Mouse (Mus musculus) hindbrain, embryonic 16.5 days (tissue): ENCODE measurements around the gene Epn3. TPM values are rescaled to one million over a fixed set of nuclear protein-coding genes. Genes with fewer than 3 reads are reported as not detected.
A peak's percentile ranks its signal among the peaks of the same experiment; 100 is the strongest.

Source experiments
- ATAC-seq: fragments of 200-750 bp; cut with Nextera tagmentation; 2 replicates; pipeline ENCODE4 v1.8.0; 2017; ENCODE audit warnings: moderate TSS enrichment, moderate library complexity
- H3K27ac ChIP-seq: fragments of 300-500 bp; sonication (generic); 2 replicates; pipeline ENCODE4 v1.5.1; 2014; ENCODE audit warnings: low read depth, mild to moderate bottlenecking, control low read depth, low read length, moderate library complexity
- H3K27me3 ChIP-seq: fragments of 300-500 bp; sonication (generic); replicated peaks from 2 replicates; pipeline ENCODE4 v1.6.1; 2014; ENCODE audit warnings: low read length; ENCODE audit not compliant: control insufficient read depth, insufficient read depth
- H3K36me3 ChIP-seq: fragments of 300-500 bp; sonication (generic); 2 replicates; pipeline ENCODE4 v1.6.1; 2014; ENCODE audit warnings: mild to moderate bottlenecking, low read length, moderate library complexity, mixed read lengths; ENCODE audit not compliant: control insufficient read depth, insufficient read depth
- H3K4me1 ChIP-seq: fragments of 300-500 bp; sonication (generic); 2 replicates; pipeline ENCODE4 v1.6.1; 2014; ENCODE audit warnings: low read depth, low read length; ENCODE audit not compliant: control insufficient read depth, insufficient read depth
- H3K4me2 ChIP-seq: fragments of 300-500 bp; sonication (generic); 2 replicates; pipeline ENCODE4 v1.6.1; 2014; ENCODE audit warnings: mild to moderate bottlenecking, low read length, control low read depth, moderate library complexity
- H3K4me3 ChIP-seq: fragments of 300-500 bp; sonication (generic); 2 replicates; pipeline ENCODE4 v1.5.1; 2014; ENCODE audit warnings: mild to moderate bottlenecking, low read length, control low read depth, moderate library complexity
- H3K9ac ChIP-seq: fragments of 300-500 bp; sonication (generic); 2 replicates; pipeline ENCODE4 v1.6.1; 2014; ENCODE audit warnings: low read depth, mild to moderate bottlenecking, control low read depth, low read length, moderate library complexity
- H3K9me3 ChIP-seq: fragments of 300-500 bp; sonication (generic); 2 replicates; pipeline ENCODE4 v1.6.1; 2014; ENCODE audit warnings: mild to moderate bottlenecking, low read length, moderate library complexity; ENCODE audit not compliant: control insufficient read depth
- WGBS: fragments of 180-500 bp; shearing (Covaris S2); extraction: QIAGEN DNeasy Blood & Tissue Kit; methylation state at CpG from one replicate; pipeline ENCODE4 v1.1.7; 2014; 5-methylcytosine and 5-hydroxymethylcytosine counted together
- polyA plus RNA-seq: library from polyadenylated mRNA; unstranded; fragments of >200 nt; fragmentation: Nextera tagmentation; extraction: Ambion mirVana; gene quantifications from 2 replicates; pipeline ENCODE4 v1.2.1, GENCODE M21; 2015

The Epn3 gene
- 2.8 and 3.0 TPM in 2 replicates for polyA plus RNA-seq

GRCm38 (mm10) chr11:94499661-94500152 is at the start of gene Epn3:
Gene Epn3 (minus strand): TSS chr11:94499974.
- H3K27ac ChIP-seq = peak within 1 kb of the TSS; percentile 55
- H3K9me3 ChIP-seq = no peaks in the 10 kb centered on the region
- H3K4me2 ChIP-seq = peak within 1 kb of the TSS; percentile 60
- H3K4me3 ChIP-seq = peak within 1 kb of the TSS; percentile 36
- peak; percentile 40; the same call in 1 of the 2 replicates for ATAC-seq
- WGBS = 0% methylated on average over 21 of the region's 26 CpGs
- H3K4me1 ChIP-seq = peaks cover 18% of the 10 kb centered on the region
- no peaks in the 10 kb centered on the region for H3K36me3 ChIP-seq
- peaks cover 2% of the 10 kb centered on the region; the same call in 1 of the 2 replicates for H3K27me3 ChIP-seq
- H3K9ac ChIP-seq = peak within 1 kb of the TSS; percentile 58

- H3K4me1 ChIP-seq = peaks cover 9% of the 10 kb centered on the region
- peak within 1 kb of the TSS; percentile 85 for H3K9ac ChIP-seq
- no peaks in the 10 kb centered on the region for H3K27me3 ChIP-seq
- no peaks in the 10 kb centered on the region for H3K9me3 ChIP-seq
- H3K4me3 ChIP-seq = peak within 1 kb of the TSS; percentile 81
- H3K36me3 ChIP-seq = no peaks in the 10 kb centered on the region
- H3K27ac ChIP-seq = peak within 1 kb of the TSS; percentile 90
- ATAC-seq = peak; percentile 94
- peak within 1 kb of the TSS; percentile 63 for H3K4me2 ChIP-seq
- 4% methylated on average over 49 of the region's 49 CpGs for WGBS
These were observed 49.3 kb upstream of the Epn3 start, which contains the start of gene Rsad1 for GRCm38 (mm10) chr11:94548888-94549690. Gene Rsad1 (minus strand): TSS chr11:94549255.

DNA sequence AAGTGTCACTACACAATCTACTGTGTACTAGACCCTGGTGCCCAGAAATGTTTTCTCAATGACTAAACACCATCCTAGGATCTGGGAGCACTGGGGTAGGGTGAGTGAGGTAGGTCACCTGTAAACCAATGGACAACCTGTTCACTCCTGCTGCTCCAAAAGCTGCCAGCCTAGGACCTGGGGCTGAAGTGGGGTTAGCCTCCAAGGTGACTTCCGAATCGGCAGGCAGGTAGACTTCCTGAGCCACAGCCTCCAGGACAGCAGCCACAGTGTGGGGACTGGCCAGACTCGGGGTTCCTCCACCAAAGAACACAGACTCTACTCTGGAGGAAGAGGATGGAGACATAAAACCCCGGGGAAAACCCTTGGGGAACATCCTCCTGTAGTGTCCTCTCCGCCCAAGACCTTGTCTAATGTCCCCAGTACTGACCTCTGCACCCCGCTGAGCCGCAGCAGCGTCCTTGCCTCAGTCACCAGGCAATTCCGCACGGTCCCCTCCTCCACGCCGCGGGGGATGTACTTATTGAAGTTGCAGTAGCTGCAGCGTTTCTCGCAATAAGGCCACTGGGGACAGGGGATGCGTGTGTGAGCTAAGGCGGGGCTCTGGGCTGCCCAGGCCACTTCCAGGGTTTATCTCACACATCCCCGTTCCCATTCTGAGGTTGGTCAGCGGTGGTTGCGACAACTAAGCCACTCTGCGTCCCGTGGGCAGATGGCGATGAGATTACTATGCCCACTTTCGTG is 48.4 kb upstream of the Epn3 start:
- Histone ChIP-seq H3K4me2 (peak overlapping the region; percentile 63), H3K36me3 (no peaks in the 10 kb centered on the region), H3K9ac (peak overlapping the region; percentile 85), H3K9me3 (no peaks in the 10 kb centered on the region), H3K27me3 (no peaks in the 10 kb centered on the region), H3K4me1 (peaks cover 9% of the 10 kb centered on the region), H3K4me3 (peak overlapping the region; percentile 81), H3K27ac (peak overlapping the region; percentile 90)
- 11% methylated on average over 24 of the region's 24 CpGs for WGBS
- ATAC-seq = peak; percentile 57

DNA sequence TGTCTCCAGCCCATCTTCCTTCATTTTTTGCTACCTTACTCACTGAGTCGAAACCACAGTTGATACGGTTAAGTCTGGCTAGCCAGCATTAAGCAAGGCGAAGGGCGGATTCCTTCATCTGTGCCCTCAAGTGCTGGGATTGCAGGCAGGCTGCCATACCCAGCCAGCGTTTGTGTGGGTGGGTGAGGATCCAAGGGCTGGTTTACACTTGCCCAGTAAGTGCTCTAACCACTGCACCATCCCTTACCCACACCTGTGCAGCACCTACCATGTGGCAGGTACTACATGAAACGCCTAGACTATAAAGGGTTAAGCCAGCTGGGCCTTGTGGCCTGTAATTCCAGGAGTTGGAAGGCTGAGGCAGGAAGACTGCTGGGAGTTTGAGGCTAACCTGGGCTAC is 47.5 kb upstream of the Epn3 start:
- no peak for ATAC-seq
- Histone ChIP-seq H3K4me2 (no peak overlapping the region), H3K4me3 (no peak overlapping the region), H3K4me1 (peaks cover 9% of the 10 kb centered on the region), H3K9ac (no peak overlapping the region), H3K27me3 (no peaks in the 10 kb centered on the region), H3K9me3 (no peaks in the 10 kb centered on the region), H3K27ac (no peak overlapping the region), H3K36me3 (no peaks in the 10 kb centered on the region)
- 89% methylated on average over 6 of the region's 6 CpGs for WGBS

DNA sequence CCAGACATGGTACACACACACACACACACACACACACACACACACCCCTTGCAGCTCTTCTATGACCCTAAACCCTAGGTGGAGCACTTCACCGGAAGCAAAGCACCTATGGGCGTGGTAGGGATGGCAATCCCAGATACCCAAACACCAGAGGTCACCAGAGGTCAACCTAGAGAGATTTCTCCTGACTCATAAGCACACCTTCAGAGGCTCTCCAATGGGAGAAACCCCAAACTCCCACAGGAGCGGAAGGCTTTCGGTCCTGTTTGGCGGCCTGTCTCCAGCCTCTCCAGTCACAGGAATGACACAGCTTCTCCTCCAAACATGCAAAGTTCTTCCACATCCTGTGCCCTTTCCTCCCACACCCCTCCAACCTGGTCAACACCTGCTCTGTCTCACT is 46.6 kb upstream of the Epn3 start:
- Histone ChIP-seq H3K9ac (no peak overlapping the region), H3K27ac (no peak overlapping the region), H3K9me3 (no peaks in the 10 kb centered on the region), H3K4me2 (no peak overlapping the region), H3K27me3 (no peaks in the 10 kb centered on the region), H3K36me3 (no peaks in the 10 kb centered on the region), H3K4me3 (no peak overlapping the region), H3K4me1 (peaks cover 9% of the 10 kb centered on the region)
- 95% methylated on average over 5 of the region's 5 CpGs for WGBS
- no peak for ATAC-seq

GRCm38 (mm10) chr11:94544422-94544821 is 44.6 kb upstream of the Epn3 start:
- Histone ChIP-seq H3K4me2 (peak overlapping the region; percentile 39), H3K4me1 (peaks cover 7% of the 10 kb centered on the region), H3K4me3 (no peak overlapping the region), H3K9me3 (no peaks in the 10 kb centered on the region), H3K27ac (no peak overlapping the region), H3K36me3 (no peaks in the 10 kb centered on the region), H3K27me3 (no peaks in the 10 kb centered on the region), H3K9ac (no peak overlapping the region; the same call in 1 of the 2 replicates)
- 50% methylated on average over 18 of the region's 18 CpGs for WGBS
- ATAC-seq = no peak

- Histone ChIP-seq H3K9me3 (no peaks in the 10 kb centered on the region), H3K4me2 (peak overlapping the region; percentile 39; the same call in 1 of the 2 replicates), H3K36me3 (no peaks in the 10 kb centered on the region), H3K4me1 (peaks cover 5% of the 10 kb centered on the region), H3K27me3 (no peaks in the 10 kb centered on the region), H3K9ac (no peak overlapping the region), H3K4me3 (no peak overlapping the region), H3K27ac (no peak overlapping the region)
- no peak for ATAC-seq
- WGBS = 39% methylated on average over 9 of the region's 9 CpGs
These were observed 44.2 kb upstream of the Epn3 start for GRCm38 (mm10) chr11:94543932-94544331.

DNA sequence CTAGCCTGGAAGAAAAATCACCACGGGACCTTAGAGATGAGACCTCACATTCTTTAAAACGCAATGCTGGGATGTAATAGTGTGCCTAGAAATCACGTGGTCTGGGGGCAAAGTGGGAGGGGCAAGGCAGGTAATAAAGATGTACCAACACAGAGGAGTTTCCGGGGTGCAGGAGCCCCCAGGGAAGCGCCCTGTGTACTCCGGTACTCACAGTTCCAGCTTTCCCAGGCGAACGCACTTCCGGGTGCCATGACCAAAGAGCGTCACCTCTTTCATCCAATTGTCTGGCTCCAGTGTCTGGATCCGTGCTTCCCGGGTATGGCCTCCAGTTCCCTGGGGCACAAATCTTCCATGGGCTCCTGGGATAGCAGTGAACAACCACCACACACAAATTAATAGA is 43.6 kb upstream of the Epn3 start:
- 86% methylated on average over 12 of the region's 12 CpGs for WGBS
- Histone ChIP-seq H3K4me1 (peaks cover 5% of the 10 kb centered on the region), H3K4me3 (no peak overlapping the region), H3K36me3 (no peaks in the 10 kb centered on the region), H3K27me3 (no peaks in the 10 kb centered on the region), H3K4me2 (no peak overlapping the region), H3K27ac (no peak overlapping the region), H3K9me3 (no peaks in the 10 kb centered on the region), H3K9ac (no peak overlapping the region)
- ATAC-seq = no peak

DNA sequence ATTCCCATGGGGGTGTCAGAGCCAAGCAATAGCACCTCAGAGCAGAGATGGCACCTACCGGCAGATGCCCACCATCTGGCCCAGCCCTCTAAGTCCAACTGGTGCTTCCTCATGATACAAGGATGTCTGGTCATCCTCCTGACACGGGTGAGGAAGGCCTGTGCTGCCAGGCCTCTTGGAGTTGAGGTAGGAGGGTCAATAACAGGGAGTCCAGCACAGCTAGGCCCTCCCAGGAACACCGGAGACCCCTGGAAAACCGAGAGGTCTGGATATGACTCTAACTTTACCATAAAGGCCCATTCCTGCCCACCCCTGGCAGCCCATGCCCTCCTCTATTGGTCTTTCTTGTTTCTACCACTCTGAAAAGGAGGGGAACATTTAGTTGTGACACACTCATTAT is 42.6 kb upstream of the Epn3 start:
- Histone ChIP-seq H3K4me1 (no peaks in the 10 kb centered on the region), H3K9ac (no peak overlapping the region), H3K4me3 (no peak overlapping the region), H3K27ac (no peak overlapping the region), H3K27me3 (no peaks in the 10 kb centered on the region), H3K4me2 (no peak overlapping the region), H3K36me3 (no peaks in the 10 kb centered on the region), H3K9me3 (no peaks in the 10 kb centered on the region)
- no peak for ATAC-seq
- 87% methylated on average over 4 of the region's 4 CpGs for WGBS
